Mouse (Mus musculus) thymus, adult 2 months (tissue): ENCODE measurements around the gene Ttc16.

ENCODE experiments used
- CTCF ChIP-seq: fragments of 200-500 bp; IDR thresholded peaks from 2 replicates; pipeline ENCODE4 v1.5.1; 2012; ENCODE audit warnings: mild to moderate bottlenecking, control low read depth, low read length, moderate library complexity, borderline replicate concordance; ENCODE audit not compliant: control insufficient read depth, poor library complexity, insufficient read depth; ENCODE audit errors: extremely low read depth
- POLR2A ChIP-seq: fragments of 200-500 bp; IDR thresholded peaks from 2 replicates; pipeline ENCODE4 v1.6.1; 2012; ENCODE audit warnings: mild to moderate bottlenecking, low read length, control low read depth, moderate library complexity; ENCODE audit not compliant: control insufficient read depth, poor library complexity, insufficient read depth; ENCODE audit errors: extremely low read depth

DNA sequence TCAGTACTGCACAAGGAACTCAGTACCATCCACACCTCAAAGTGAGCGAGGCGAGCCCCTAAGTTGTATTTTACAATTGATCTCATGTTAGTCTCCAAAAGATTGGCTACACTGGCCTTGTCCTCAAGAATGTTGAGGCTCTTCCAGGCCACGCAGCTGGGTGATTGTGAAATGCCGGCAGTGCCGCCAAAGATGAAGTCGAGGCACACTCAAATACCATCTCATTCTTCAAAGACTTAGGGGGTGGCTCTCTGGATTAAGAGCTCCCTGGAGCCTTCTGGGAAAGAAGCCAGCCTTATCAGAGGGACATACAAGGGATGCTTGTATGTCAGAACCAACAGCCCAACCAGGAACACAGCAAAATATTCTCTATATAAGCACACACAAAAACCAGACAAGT lies 15.9 kb upstream of the Ttc16 start:
- TF ChIP-seq CTCF (no peak), POLR2A (no peak)
